Mouse (Mus musculus): Measurements from ENCODE around the gene Gm42791.

DNA sequence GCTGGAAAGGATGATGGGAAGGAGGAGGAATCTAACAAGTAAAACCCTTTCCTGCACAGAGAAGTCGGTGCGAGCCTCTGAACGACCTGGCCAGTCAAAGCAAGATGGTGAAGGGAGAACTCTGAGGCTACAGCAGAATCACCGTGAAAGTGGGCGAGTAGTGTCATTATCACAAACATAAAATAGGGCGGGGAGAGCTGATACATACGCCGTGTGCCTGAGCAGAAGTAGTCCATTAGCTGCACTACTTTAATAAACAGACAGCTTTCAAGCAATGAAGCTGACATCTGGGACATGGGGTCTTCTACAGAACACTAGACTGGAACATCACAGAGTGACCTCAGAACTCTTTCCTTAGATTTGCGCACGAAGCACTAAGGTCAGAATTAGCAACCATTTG lies 98.4 kb downstream of the Gm42791 start:
- TF ChIP-seq CTCF (conservative IDR thresholded peaks at IDR 0.05 in 1 of 2, IDR thresholded peaks at IDR 0.05 in 1 of 2; ENCODE audit: low read depth in 2 of 2, low read length in 2 of 2) (no peak), GABPA (IDR thresholded peaks at IDR 0.05; ENCODE audit: insufficient replicate concordance, low read depth, low read length) (no peak), MAX (IDR thresholded peaks at IDR 0.05; ENCODE audit: low read length) (no peak), USF2 (conservative IDR thresholded peaks at IDR 0.05; ENCODE audit: low read depth, low read length) (no peak), EP300 (IDR thresholded peaks at IDR 0.05; ENCODE audit: low read length) (no peak), RCOR1 (conservative IDR thresholded peaks at IDR 0.05; ENCODE audit: low read depth, low read length) (no peak), ETS1 (conservative IDR thresholded peaks at IDR 0.05; ENCODE audit: low read depth, low read length) (no peak), POLR2AphosphoS2 (IDR thresholded peaks at IDR 0.05; ENCODE audit: low read depth, low read length) (no peak), E2F4 (IDR thresholded peaks at IDR 0.05; ENCODE audit: insufficient replicate concordance, low read depth, low read length) (no peak)
